Mouse (Mus musculus) stomach, postnatal 0 days (tissue): ENCODE measurements around the gene Tada3.

ENCODE experiments used
- CTCF ChIP-seq: IDR thresholded peaks from 2 replicates; pipeline ENCODE4 v1.5.1; 2016; ENCODE audit warnings: antibody characterized with exemption, low read depth, mild to moderate bottlenecking, moderate library complexity
- EP300 ChIP-seq: optimal IDR thresholded peaks from 2 replicates; pipeline ENCODE3; 2016; ENCODE audit warnings: antibody characterized with exemption

- TF ChIP-seq CTCF, result no peak
- TF ChIP-seq EP300, result no peak
Measured at GRCm38 (mm10) chr6:113370194-113370929, 7.3 kb downstream of the Tada3 start.
